Mouse (Mus musculus): ENCODE measurements at regions not wholly inside any gene's neighbourhood (a gene's known extent, or its start where the extent isn't known, plus 50 kb on each side); places are given as distances from the start of the nearest gene placed in this dataset.

DNA sequence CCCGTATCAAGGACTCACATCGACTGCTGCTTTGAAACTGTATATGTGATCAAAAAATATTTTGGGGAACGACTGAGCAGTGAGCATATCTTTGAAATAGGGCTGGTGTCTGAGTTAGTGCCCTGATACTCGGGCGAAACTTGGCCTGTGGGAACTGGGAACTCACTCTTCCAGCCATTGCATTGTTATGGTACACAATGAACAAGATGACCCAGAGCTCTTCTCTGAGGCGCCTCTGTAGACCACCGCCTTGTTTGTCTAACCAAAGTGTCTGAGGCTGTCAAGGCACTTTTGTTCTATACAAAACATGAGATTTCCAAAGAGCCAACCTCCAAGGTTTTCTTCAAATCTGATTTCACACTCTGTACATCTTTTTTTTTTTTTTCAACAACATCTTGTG is 201.5 kb downstream of the Cog6 start:
- DNase-seq (ENCODE audit: low read depth, low spot score), result no peak

DNA sequence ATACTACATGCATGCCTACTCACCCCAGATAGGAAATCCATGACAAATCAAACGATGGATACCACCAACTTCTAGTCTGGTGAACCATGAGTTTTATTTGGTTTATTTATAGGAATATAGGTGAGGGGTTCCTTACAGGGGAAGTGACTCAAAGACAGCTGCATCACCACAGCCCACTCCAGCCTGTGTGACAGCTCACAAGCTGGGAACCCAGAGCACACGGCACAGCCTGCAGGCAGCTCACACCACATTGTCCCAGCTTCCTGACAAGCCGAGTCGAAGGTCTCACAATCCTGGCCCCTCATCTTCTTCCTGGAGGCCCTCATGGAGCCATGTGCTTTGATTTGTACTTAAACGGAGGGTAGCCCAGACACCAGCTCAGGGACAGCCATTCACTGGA is 214.7 kb downstream of the Cog6 start:
- no peak for DNase-seq (ENCODE audit: low read depth, low spot score)

DNA sequence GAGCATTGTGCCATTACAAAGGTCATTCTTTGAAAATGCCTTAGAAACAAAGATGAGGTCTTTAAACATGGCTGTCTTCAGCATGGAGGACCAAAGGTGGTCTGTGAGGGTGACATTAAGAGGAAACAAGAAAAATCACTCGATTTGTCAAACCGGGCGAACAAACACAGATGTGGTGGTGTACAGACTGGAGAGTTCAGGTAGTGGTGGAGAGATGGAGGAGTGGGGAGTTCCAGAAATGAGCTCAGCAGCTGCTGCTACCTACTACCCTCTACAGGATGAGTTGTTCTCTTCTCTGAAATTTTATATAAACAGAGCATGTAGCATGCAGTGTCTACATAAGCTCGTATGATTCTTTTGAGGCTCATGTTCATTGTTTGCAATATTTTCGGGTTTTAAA is 215.6 kb downstream of the Cog6 start:
- DNase-seq (ENCODE audit: low read depth, low spot score), result no peak

DNA sequence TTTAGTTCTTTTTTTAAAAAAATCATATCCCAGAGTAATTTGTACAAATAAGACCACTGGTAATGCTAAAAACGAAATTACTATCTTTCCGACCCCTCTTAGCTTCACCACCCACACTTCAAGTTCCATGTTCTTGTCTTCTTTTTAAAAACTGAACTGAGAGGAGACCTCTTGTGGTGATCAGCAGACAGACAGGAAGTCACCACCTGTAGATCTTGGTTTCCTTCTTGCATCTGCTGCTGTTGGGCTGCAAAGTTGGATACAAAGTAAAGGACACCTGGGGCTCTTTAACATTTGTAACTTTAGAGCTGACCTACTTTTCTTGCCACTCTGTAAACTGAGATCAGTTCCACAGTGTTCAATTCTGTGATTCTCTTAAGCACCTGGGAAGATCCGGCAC is 216.4 kb downstream of the Cog6 start:
- DNase-seq (ENCODE audit: low read depth, low spot score), result no peak

DNA sequence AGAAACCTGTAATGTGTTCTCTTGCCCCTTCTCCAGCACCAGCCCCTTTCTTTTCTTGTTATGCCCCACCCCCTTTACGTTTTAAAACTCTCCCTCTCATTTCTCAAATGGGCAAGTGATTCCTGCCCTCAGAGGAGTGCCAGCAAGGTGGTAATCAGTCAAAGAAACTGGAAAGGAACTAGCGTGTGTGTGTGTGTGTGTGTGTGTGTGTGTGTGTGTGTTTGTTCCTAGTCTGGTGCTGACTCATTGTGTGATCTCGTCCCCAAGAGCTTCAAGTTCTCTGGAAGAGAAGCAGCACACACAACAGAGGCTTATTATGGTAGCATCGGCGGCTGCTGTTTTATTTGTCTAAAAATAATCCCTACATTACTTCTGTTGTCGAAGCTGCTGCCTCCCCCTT is 219.2 kb downstream of the Cog6 start:
- DNase-seq (ENCODE audit: low read depth, low spot score), result no peak

DNA sequence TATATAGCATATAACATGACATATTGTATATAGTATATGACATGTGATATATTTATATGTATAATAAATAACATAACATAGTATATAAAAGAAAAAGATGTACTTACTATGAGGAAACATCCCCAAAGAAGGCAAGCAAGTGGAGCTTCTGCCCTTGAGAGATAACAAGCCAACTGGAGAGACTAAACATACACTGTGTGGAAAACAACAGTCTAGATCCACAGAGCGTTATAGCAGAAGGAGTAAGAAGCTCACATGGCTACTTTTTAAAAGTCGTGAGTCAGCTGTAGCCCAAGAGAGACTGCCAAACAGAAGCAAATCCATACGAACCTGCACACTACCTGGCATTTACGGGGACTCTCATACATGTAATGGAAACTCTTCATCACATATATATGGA is 219.9 kb downstream of the Cog6 start:
- DNase-seq (ENCODE audit: low read depth, low spot score), result no peak

DNA sequence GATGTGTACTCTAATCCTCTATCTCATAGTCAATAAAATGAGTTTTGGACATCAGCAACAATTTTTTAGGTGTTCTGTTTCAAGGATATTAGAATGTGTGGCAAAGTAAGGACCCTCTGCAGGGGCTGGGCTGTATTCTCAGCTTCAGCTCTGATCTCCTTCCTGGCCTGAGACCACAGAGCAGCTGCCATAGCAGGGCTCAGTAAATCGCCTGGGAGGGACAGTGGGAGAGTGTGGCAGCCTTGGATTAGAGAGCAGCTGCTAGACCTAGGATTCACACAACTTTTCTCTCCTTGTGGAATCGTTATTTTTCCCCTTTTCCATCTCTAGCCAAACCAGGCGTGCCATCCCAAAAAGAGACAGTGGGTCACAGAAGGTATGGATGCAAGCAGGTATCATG is 222.8 kb downstream of the Cog6 start:
- no peak for DNase-seq (ENCODE audit: low read depth, low spot score)

DNA sequence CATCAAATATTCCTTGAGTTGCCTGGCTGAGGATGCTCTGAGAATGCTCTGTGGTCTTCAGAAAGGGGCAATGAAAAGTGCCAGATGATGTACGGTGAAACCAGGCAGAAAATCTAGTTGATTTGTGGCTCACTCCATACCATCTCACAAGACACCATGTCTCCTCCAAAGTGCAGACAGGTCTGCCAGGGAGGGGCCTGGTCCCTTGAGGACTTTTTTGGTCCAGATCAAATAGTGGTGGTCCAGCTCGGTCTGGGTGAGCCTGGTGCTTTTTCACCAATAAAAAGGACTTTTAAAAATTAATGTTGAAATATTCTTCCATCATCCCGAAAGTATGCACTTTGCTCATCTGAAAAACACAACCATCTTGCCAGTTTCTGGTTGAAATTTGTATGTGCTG is 224.2 kb downstream of the Cog6 start:
- DNase-seq (ENCODE audit: low read depth, low spot score), result no peak

DNA sequence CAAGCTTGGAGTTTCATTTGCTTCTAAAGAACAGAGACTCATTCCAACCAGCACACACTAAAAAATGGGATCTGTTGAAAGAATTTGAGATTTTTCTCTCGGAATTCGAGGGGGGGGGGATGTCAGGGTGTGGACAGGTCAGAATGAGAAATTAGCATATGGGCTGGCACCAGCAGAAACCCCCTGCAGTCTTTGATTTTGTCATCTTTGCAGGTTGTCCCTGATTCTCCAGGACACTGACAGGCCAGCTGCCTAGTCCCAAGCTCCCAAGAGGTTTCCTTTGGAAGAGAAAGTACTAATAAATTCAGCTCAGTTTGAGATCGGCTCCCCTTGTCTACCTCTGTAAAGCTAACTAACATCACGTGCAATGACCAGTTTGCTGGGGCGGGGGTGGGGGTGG is 224.9 kb downstream of the Cog6 start:
- no peak for DNase-seq (ENCODE audit: low read depth, low spot score)

DNA sequence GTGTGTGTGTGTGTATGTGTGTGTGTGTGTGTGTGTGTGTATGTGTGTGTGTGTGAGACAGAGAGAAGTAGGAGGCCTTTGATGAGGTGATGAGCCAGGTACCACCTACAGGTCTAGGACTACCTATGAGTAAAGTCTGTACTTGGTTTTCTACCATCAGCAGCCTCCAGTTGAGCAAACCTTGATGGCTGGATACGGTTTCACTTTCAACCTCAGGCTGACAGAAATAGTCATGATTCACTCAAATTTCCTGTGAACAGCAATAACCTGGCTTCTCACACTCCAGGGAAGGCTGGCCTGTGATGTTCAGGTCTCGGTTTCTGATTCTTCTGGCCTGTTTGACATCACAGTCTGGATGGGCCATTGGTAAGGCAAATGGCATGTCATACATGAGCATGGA is 226.1 kb downstream of the Cog6 start:
- no peak for DNase-seq (ENCODE audit: low read depth, low spot score)

DNA sequence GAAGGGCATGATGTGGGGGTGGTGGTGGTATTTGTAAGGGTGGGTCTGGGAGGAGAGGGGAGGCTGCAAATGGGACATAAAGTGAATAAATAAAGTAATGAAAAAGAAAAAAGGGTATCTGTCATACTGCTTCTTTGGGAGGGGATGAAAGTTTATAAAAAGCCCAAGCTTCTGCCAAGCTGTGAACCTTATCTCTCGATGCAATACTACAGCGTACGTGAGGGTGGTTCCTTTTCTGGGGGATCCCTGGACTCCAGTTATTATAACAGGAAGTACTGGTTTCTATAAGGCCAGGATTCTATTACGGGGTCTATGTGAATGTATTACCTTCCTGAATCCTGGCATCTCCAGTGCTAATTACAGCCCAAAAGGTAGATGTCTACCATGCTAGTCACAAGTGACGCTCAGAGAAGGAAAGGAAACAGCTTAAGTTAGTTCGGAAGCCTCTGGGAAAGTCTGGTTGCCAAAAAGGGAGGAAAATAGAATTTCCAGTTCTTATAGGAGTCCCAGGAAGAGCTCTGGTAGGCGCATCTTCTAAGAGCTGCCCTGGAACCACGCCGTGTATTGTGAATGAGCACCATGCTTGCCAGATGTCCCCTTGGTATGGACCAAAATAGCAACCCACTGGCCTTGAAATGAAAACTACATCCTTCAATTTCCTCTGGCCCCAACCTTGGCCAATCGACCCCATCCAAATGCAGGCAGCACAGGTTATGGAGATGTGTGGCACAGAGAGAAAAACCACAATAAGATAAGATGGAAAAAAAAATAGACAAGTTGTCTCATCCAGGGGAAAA is 228.9 kb downstream of the Cog6 start:
- DNase-seq (ENCODE audit: low read depth, low spot score), result no peak

DNA sequence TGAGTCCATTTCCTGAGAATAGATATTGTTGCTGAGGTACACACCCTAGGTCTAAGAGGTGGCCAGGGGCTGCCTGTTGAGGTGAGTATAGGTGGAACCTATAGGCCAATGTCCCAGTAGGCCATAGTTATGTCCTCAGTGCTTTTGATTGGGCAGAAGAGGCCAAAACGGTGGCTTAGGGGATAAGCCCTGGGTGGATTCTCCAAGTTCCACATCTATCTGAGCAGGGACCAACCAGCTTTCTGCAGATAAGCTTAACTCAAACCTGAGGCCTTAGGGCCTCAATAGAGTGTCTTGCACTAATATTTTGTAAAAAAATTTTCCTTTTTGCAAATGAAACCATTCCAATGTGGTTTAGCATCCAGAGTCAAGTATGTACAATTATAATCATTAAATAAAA is 231.4 kb downstream of the Cog6 start:
- DNase-seq (ENCODE audit: low read depth, low spot score), result no peak

DNA sequence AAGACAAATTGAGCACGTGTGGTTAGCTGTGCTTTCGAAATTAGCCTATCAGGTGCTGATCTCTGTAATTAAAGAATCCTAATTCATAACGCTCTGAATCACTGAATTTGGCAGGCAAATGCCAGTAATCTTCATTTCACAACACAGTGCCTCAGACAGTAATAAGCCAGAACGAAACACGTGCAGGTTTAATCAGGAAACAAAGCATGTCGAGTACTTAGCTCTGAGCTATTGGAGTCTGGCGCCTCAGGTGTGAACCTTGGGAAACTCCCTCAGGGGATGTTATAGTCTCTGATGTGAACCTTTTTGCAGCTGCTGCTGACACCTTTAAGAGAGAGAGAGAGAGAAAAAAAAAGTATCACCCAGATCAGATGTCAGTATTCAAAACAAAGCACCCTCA is 232.6 kb downstream of the Cog6 start:
- peak; percentile 40 for DNase-seq (ENCODE audit: low read depth, low spot score)

DNA sequence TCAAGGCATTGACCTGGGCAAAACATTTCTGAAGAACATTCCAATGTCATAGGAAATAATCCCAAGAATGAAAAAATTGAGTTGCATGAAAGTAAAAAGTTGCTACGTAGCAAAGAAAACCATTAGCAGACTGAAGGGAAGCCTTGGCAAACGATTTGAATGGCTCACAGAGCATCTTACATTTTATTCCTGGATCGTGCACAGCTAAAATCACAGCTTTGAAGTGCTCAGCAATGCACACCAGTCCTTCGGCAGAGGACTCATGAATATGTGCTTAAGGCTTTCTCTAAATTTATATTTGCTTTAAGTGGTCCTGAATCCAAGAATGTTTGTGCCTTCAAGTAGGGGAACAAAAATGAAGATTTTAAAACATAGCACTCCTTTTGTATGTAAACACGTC is 234.5 kb downstream of the Cog6 start:
- no peak for DNase-seq (ENCODE audit: low read depth, low spot score)

DNA sequence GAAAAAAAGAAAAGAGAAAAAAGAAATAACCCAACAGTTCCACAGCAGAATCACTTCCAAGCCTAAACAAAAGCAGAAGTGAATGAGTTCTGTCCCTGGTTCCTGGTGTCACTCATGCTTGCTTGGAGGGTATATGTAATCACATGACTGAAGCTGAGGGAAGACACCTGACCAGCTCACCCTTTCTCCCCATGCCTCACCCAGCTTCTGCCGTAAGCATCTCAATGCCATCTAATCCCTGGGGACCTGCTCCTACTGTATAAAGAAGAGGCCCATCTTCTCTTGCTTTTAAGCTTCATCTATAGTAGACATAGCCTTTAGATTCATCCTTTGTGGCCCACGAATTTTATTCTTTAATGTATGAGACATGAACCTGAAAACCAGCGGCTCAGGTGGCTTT is 235.5 kb downstream of the Cog6 start:
- DNase-seq (ENCODE audit: low read depth, low spot score), result no peak

DNA sequence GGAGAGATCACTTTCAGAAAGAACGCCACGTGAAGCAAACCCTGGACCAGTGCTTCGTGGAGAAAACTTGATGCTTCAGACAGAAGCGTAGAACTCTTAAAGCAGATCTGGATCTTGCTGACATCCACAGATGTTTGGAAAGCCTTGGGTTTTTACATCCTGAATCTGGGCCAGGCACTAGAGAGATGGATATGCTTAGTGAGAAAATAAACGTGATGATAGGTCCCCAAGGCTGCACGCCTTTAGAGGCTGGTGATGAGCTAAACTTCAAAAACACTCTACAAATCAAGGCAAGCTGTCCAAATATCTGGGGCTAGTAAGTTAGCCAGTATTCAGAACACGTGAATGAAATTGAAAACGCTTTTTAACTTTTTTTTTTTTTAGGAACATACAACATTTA is 236.7 kb downstream of the Cog6 start:
- no peak for DNase-seq (ENCODE audit: low read depth, low spot score)

DNA sequence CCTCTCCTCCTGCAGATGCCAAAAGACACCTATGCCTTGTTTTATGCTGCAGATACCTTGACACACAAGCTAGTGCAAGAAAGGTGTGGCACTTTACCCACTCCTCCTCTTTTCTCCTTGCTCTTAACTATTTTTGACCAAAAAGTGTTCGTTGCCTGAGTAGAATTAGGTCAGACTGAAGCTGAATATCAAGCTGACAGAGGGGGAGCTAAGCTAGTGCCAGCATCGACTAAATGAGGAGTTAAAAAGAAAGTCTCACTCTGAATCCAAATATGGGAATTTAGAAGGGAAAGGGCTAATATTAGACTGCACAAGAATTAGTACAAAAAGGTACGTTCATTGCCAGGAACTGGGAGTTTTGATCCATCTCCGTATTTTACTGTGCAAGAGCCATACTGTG is 241.2 kb downstream of the Cog6 start:
- no peak for DNase-seq (ENCODE audit: low read depth, low spot score)

DNA sequence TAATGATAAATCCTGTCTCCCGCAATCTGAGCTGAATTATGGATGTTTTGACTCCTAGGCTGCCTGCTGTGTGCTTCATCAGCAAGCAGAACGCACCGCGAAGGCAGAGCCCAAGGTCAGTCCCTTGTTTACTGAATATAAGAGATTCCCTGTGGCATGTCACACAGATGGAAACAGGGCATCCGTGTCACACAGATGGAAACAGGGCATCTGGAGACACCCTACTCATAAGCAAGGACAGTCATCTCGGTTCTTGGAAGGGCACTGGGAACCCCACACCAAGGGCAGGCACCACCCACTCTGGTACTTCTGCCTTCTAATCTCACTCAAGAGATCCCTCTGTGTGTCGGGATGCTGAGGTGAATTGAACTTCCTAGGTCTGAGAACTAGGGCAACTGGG is 241.9 kb downstream of the Cog6 start:
- DNase-seq (ENCODE audit: low read depth, low spot score), result no peak

DNA sequence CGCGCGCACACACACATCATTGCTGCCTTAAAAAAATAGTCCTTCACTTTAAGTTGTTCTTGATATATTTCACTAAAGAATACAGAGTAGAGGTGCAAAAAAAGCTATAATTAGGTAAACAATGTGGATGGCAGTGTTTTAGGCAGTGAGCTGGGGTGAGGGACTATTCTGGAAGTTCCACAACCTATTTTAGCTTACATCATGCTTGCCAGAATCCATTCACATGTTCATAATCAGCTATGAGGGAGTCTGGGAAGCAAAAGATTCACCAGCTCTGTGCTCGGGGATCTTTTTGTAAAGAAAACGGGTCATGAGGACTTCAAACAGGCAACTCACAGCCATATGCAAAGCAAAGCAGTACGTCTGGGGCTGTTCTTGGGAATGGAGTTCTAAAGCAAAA is 242.3 kb downstream of the Cog6 start:
- no peak for DNase-seq (ENCODE audit: low read depth, low spot score)

DNA sequence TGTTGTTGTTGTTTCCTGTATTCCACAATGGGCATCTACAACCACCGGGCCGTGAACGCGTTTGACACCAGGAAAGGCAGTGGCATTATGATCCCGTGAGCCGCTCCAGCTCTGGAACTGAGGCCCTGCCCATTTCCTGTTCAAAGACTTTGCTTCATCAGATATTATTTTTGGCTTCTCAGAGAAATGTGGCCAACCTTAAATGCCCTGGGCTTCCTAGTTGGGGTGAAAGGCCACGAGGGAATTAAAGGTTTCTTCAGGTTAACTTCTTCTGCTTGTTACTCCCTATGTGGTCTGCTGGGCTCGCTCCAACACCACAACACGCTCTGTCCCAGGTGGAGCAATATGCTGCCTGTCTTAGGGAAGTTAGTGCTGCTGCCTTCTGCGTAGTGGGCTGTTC is 249.8 kb downstream of the Cog6 start:
- no peak for DNase-seq (ENCODE audit: low read depth, low spot score)

DNA sequence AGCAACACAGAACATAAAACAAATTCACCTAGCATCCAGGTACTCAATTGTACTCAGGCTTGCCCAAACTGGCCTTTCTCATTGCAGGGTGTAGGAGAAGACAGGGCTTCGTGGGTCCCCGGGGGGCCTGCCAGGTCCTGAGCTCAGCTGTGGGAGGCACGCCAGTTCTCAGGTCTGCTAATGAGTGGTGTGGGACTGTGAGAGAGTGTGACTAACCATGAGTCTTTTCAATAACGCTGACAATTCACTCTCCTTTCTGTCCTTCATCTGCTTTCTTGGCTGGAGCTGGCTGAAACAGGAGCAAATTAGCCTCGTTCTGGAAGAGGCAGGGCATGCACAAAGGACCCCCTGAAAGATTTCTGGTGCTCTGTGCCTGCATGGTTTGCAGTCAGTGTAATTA is 250.2 kb downstream of the Cog6 start:
- DNase-seq (ENCODE audit: low read depth, low spot score), result no peak

DNA sequence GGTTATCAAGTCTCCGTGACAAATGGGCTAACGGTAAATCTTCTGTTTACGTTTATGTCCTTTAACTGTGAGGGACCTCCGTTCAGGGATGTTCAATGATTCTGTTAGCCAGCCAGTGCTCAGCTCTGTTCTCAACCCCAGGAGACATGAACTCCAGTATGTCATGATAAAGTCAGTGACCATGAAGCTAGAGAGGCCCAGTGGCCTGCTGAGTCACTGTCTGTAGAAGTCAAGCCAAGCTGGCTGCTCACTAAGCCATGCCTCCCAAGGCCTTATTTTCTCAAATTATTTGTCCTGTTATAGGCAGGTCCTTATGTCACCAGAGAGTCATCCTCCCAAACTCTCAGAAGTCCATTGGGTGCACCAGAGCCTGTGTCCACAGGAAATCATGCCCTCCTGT is 252.9 kb downstream of the Cog6 start:
- DNase-seq (ENCODE audit: low read depth, low spot score), result no peak

DNA sequence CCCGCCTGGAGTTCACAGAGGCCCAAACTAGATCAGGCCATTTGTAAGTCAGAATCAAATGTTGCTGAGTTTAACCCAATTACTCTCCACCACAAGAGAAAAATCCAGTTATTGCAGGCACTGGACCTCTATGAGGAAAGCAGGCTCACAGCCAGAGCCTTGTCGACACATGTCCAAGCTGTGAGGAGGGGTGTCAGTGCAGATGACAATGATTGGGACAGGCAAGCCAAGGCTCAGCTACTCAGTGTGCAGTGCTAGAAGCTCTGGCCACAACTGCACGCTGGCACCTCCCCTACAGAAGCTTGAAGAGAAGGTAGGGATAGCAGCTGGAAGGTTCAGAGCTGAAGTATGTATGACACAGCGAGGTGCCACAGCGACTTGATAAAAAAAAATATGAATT is 253.4 kb downstream of the Cog6 start:
- DNase-seq (ENCODE audit: low read depth, low spot score), result no peak

DNA sequence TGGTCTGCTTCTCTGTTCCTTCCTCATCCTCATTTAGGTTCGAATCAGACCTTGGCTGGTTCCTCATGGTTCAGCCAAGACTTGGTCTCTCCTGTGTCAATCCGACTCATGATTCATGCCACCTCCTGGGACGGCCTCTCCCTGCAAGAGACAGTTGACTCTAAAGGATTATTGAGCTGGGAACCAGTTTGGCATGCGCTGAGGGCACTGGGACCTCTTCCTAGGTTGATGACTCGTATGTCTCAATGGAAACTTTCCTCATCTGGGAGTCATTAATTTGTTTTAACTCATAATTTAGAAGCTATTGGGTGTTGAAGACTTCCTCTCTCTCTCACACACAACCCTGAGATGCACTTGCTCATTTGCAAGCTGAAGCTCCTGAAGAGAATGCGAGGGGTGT is 254.5 kb downstream of the Cog6 start:
- no peak for DNase-seq (ENCODE audit: low read depth, low spot score)

Measured in brain, embryonic 18.5 days (tissue).